Mouse (Mus musculus) liver, adult 2 months (tissue): ENCODE results near the gene Rrm1.

Source experiments
- CTCF ChIP-seq: fragments of 200-500 bp; IDR thresholded peaks from 2 replicates; pipeline ENCODE4 v1.5.1; 2011; ENCODE audit warnings: low read depth, low read length, control low read depth
- POLR2A ChIP-seq: fragments of 200-500 bp; IDR thresholded peaks from 2 replicates; pipeline ENCODE4 v1.6.1; 2011; ENCODE audit warnings: low read length, control low read depth; ENCODE audit not compliant: insufficient read depth; ENCODE audit errors: extremely low read depth

- TF ChIP-seq CTCF: no peak
- no peak for TF ChIP-seq POLR2A
Observed at GRCm38 (mm10) chr7:102446438-102446837, 4.9 kb downstream of the Rrm1 start.
